Mouse (Mus musculus) CH12.LX (cell line): ENCODE measurements around the gene Hnrnpa3. TPM values are rescaled to one million over a fixed set of nuclear protein-coding genes. Genes with fewer than 3 reads are reported as not detected.
"Not testable (repeated sequence)": the region's sequence is repeated elsewhere in the genome, so short reads cannot be mapped to it uniquely, and the experiment has no call there.

Experiments used
- DNase-seq: peaks from one replicate; pipeline ENCODE4 v3.0.0-alpha.2; 2013; ENCODE audit errors: extremely low read depth
- H3K27ac ChIP-seq: 2 replicates; pipeline ENCODE4 v1.5.1; 2012; ENCODE audit warnings: low read depth, mild to moderate bottlenecking, control low read depth, moderate library complexity; ENCODE audit not compliant: insufficient read depth
- H3K27me3 ChIP-seq: replicated peaks from 2 replicates; pipeline ENCODE3; 2012; ENCODE audit warnings: inconsistent platforms
- H3K36me3 ChIP-seq, 2 experiments: replicated peaks in 1 of 2; 2 replicates each; pipeline versions ENCODE3 to v1.6.1; 2012; ENCODE audit warnings: inconsistent platforms in 1 of 2, low read length in 1 of 2, mild to moderate bottlenecking in 1 of 2, mixed read lengths in 1 of 2, moderate library complexity in 1 of 2; ENCODE audit not compliant: control insufficient read depth in 1 of 2, insufficient read depth in 1 of 2
- H3K4me1 ChIP-seq, 2 experiments: 2 replicates each; pipeline ENCODE4 v1.6.1; 2012; ENCODE audit warnings: inconsistent platforms in 1 of 2, moderate library complexity in 1 of 2; ENCODE audit not compliant: insufficient read depth in 2 of 2, control insufficient read depth in 1 of 2
- H3K4me2 ChIP-seq: 2 replicates; pipeline ENCODE4 v1.6.1; 2012; ENCODE audit warnings: low read depth, mild to moderate bottlenecking, control low read depth; ENCODE audit not compliant: poor library complexity, insufficient read depth, severe bottlenecking
- H3K4me3 ChIP-seq, 3 experiments: fragments of 150-350 bp in 1 of 3; sonication (generic) in 1 of 3; replicated peaks in 1 of 3; 2 replicates each; pipeline versions ENCODE3 to v1.5.1; 2011 to 2012; ENCODE audit warnings: low read depth in 2 of 3, low read length in 2 of 3, mild to moderate bottlenecking in 2 of 3, moderate library complexity in 2 of 3, control low read depth in 1 of 3, improper control_type of control experiment in 1 of 3, inconsistent platforms in 1 of 3, mixed read lengths in 1 of 3; ENCODE audit not compliant: poor library complexity in 1 of 3
- H3K79me2 ChIP-seq: replicated peaks from 2 replicates; pipeline ENCODE4 v1.6.1; 2012; ENCODE audit warnings: mild to moderate bottlenecking, moderate library complexity; ENCODE audit not compliant: control insufficient read depth, poor library complexity, insufficient read depth, severe bottlenecking; ENCODE audit errors: extremely low read depth
- H3K9ac ChIP-seq: 2 replicates; pipeline ENCODE4 v1.6.1; 2012; ENCODE audit warnings: low read depth, mild to moderate bottlenecking, control low read depth, moderate library complexity; ENCODE audit not compliant: insufficient read depth
- H3K9me3 ChIP-seq: replicated peaks from 2 replicates; pipeline ENCODE3; 2012; ENCODE audit warnings: low read length, inconsistent platforms, mixed read lengths
- CHD2 ChIP-seq: IDR thresholded peaks from 2 replicates; pipeline ENCODE4 v1.6.1; 2011; ENCODE audit warnings: low read length, improper control_type of control experiment
- ELF1 ChIP-seq: IDR thresholded peaks from 2 replicates; pipeline ENCODE4 v1.6.1; 2014; ENCODE audit warnings: low read depth, mild to moderate bottlenecking, inconsistent platforms, low read length, improper control_type of control experiment
- IRF4 ChIP-seq: IDR thresholded peaks from 2 replicates; pipeline ENCODE4 v1.6.1; 2014; ENCODE audit warnings: low read depth, mild to moderate bottlenecking, inconsistent platforms, low read length, improper control_type of control experiment
- MAFK ChIP-seq: IDR thresholded peaks from 2 replicates; pipeline ENCODE4 v1.6.1; 2011; ENCODE audit warnings: low read length, improper control_type of control experiment; ENCODE audit not compliant: insufficient replicate concordance
- SMC3 ChIP-seq: IDR thresholded peaks from 2 replicates; pipeline ENCODE4 v1.6.1; 2011; ENCODE audit warnings: low read depth, low read length, improper control_type of control experiment
- TBP ChIP-seq: conservative IDR thresholded peaks from 2 replicates; pipeline ENCODE4 v1.6.1; 2011; ENCODE audit warnings: low read depth, low read length, improper control_type of control experiment
- dilution Hi-C: fragments of 300-500 bp; cut with MboI; formaldehyde crosslinking; loops from 2 replicates; pipeline ENCODE4 v1.14.3; 2020; ENCODE audit warnings: low sequenced_read_pairs; ENCODE audit not compliant: extremely low pct_unique_long_range_greater_than_20kb, extremely low pct_ligation_motif_present
- in situ Hi-C: fragments of 300-500 bp; cut with MboI; formaldehyde crosslinking; loops from 3 replicates; pipeline ENCODE4 v1.14.3; 2019; ENCODE audit warnings: low sequenced_read_pairs, low pct_ligation_motif_present, low pct_unique_long_range_greater_than_20kb, mixed read lengths
- polyA plus RNA-seq: library from polyadenylated mRNA; unstranded; fragments of >175 nt; gene quantifications from 2 replicates; pipeline ENCODE4 v1.2.1, GENCODE M21; 2012; ENCODE audit warnings: low read depth; ENCODE audit not compliant: insufficient read length
- total RNA-seq, 2 experiments: library from RNA; depleted of rRNA; stranded (reverse); fragments of 300-350 nt in 1 of 2; fragments of >200 nt in 1 of 2; gene quantifications; 2 replicates each; pipeline ENCODE4 v1.2.3; 2012 to 2014

The Hnrnpa3 gene
- total and polyA plus RNA-seq, 3 experiments = 83.1 to 373 (median 229) TPM

DNA sequence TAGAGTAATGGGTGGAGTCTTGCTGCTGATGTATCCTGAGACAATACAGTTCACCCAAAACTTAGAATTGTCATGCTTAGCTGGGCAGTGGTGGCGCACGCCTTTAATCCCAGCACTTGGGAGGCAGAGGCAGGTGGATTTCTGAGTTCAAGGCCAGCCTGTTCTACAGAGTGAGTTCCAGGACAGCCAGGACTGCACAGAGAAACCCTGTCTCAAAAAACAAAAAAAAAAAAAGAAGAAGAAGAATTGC, 22.1 kb upstream of the Hnrnpa3 start:
- H3K27me3 ChIP-seq, in situ Hi-C loops, H3K4me2 ChIP-seq, H3K36me3 ChIP-seq: not testable (repeated sequence)
- peak overlapping the region; percentile 2; the same call in 1 of the 2 replicates for H3K27ac ChIP-seq
- TF ChIP-seq ELF1 (peak; percentile 42; the same call in 1 of the 2 replicates), MAFK (peak; percentile 44; the same call in 1 of the 2 replicates), TBP (peak; percentile 97)
- TF ChIP-seq, all 38 proteins: peak for 3; not testable (repeated sequence) for 35
- H3K4me3 ChIP-seq, DNase-seq, H3K9me3 ChIP-seq, dilution Hi-C loops, H3K79me2 ChIP-seq, H3K9ac ChIP-seq: not testable (repeated sequence)
- peaks cover 3 to 20% of the 10 kb centered on the region in 2 experiments; a peak in 3 of 4 replicates for H3K4me1 ChIP-seq

DNA sequence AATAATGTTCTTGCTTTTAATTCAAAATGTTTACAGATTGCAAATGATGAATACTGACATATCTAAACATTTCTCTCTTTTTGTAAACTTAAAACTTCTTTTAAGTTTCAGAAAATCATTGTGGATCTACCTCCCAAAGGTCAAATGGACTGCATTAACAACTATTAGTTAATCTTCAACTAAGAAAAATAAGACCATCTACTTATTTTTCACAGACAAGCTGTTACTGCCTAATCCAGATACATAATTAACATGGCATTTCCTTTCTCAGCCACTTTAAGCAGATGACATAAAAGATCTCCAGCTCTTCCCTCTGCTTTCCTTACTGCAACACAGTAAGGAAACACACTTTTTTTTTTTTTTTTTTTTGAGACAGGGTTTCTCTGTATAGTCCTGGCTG, 21.7 kb upstream of the Hnrnpa3 start:
- TF ChIP-seq SMC3 (no peak), CHD2 (no peak), ELF1 (no peak)
- TF ChIP-seq, all 38 proteins: peak for 0
- DNase-seq = no peak
- no peaks in the 10 kb centered on the region for H3K79me2 ChIP-seq
- no peak overlapping the region for H3K9ac ChIP-seq
- no peak overlapping the region for H3K4me3 ChIP-seq
- H3K4me1 ChIP-seq = peaks cover 3 to 20% of the 10 kb centered on the region in 2 experiments; a peak in 3 of 4 replicates
- in situ Hi-C loops = no loop called here
- H3K27ac ChIP-seq = no peak overlapping the region
- H3K4me2 ChIP-seq = no peak overlapping the region
- H3K9me3 ChIP-seq = no peaks in the 10 kb centered on the region
- H3K27me3 ChIP-seq = no peaks in the 10 kb centered on the region
- dilution Hi-C loops = no loop called here
- H3K36me3 ChIP-seq = no peaks in the 10 kb centered on the region

- in situ Hi-C loops, H3K4me2 ChIP-seq, H3K9me3 ChIP-seq, dilution Hi-C loops, H3K79me2 ChIP-seq, DNase-seq, H3K4me3 ChIP-seq, H3K36me3 ChIP-seq, H3K9ac ChIP-seq, H3K27me3 ChIP-seq, H3K27ac ChIP-seq: not testable (repeated sequence)
- peaks cover 3 to 20% of the 10 kb centered on the region in 2 experiments; a peak in 3 of 4 replicates for H3K4me1 ChIP-seq
- 0 out of 2 replicates have a peak, but pooled peaks have one; percentile 13 for TF ChIP-seq IRF4
These were observed 21.2 kb upstream of the Hnrnpa3 start for GRCm38 (mm10) chr2:75637822-75638221.

DNA sequence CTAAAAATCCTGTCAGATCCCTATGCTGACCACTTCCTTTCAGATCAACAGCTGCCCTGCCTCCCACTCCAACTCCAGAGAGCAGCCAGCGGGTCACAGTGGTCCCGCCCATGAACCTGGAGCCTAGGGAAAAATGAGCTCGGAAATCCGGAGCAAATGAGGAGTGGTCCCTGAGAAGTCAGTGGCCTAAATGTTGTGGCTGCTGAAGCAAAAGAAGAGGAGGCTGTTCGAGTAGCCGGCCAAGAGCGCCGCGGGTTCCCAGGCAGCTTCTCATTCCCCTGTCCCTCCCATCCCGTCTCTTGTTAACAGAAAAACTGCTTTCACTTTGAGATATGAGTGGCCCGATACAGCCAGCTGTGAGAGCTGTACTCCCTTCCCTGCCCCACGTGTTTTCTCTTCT, 19.5 kb upstream of the Hnrnpa3 start:
- H3K27ac ChIP-seq, H3K27me3 ChIP-seq, H3K36me3 ChIP-seq, DNase-seq, H3K4me1 ChIP-seq, H3K9me3 ChIP-seq, H3K79me2 ChIP-seq, H3K9ac ChIP-seq, in situ Hi-C loops, dilution Hi-C loops: not testable (repeated sequence)
- Histone ChIP-seq H3K4me3 (peak overlapping the region in 1 of 3 experiments; percentile 35), H3K4me2 (peak overlapping the region; percentile 56; the same call in 1 of the 2 replicates)

DNA sequence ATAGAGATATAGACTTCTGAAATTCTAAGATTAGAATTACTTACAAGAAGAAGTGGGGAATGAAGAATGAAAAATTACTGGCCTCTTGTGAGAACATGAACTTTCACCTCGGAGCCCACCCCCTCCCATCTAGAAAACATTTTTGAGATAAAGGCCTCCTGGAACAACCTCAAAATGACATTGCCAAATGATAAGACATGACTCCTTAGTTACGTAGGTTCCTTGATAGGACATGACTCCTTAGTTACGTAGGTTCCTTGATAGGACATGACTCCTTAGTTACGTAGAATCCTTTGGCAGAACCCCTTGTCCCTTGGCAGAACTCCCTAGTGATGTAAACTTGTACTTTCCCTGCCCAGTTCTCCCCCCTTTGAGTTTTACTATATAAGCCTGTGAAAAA, 16.7 kb upstream of the Hnrnpa3 start:
- H3K36me3 ChIP-seq, H3K4me1 ChIP-seq, H3K4me3 ChIP-seq, H3K9me3 ChIP-seq, DNase-seq, H3K4me2 ChIP-seq, dilution Hi-C loops, H3K79me2 ChIP-seq, H3K9ac ChIP-seq, H3K27ac ChIP-seq, H3K27me3 ChIP-seq, in situ Hi-C loops: not testable (repeated sequence)
